Mouse (Mus musculus) thymus, postnatal 10 days (tissue): Measurements from ENCODE around the gene Dpf2.

Experiments
- DNase-seq, 2 experiments: peaks; one replicate each; pipeline ENCODE4 v3.0.0; 2021; ENCODE audit warnings: low spot score in 2 of 2

Gene Dpf2

DNA sequence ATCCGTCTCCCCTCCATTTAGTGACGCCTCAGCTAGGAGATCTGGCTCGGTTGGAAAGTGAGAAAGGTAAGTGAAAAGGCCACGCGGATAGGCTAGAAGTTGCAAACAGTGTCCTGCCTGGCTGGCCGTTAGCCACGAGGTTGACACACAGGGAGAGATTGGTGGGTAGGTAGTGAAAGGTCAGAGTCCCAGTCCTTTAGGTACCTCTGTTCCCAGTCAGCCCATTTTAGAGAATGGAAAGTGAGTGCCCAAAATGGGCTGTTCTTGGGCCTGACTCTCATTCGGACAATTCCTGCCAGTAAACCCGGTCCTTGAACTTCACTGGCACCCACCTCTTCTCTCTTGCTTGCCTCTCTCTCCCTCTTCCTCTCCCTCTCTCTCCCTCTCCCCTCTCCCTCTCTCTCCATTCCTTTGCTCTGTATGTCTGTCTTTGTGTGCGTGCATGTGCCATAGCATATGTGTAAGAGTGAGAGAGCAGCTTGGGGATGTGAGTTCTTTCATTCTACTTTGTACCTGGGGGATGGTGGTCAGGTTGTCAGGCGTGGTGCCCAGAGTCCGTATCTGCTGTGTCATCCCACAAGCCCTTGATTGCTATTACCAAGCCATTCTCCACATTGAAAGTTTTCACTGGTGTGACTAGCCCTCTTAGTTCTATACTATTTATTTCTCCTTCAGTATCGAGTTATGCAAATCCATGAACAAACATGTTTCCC lies at the start of gene Dpf2:
TSS of gene Dpf2 (minus strand) at position 4 of the 713 bp plus-strand sequence.
- no peak for DNase-seq

DNA sequence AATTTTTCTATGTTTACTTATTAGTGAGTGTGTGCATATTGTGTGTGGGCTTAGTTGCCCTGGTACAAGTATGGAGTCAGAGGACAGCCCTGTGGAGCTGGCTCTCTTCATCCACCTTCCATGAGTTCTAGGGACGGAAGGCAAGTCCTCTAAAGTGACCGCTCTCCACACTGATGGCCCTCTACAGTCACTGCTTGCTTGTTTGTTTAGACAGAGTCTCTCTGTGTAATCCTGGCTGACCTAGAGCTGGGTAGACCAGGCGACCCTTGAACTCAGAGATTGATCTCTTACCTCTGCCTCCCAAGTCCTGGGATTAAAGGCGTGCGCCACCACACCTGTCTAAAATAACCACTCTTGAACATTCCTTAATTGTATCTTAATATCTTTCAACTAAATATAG lies 44.6 kb upstream of the Dpf2 start:
- no peak for DNase-seq

DNA sequence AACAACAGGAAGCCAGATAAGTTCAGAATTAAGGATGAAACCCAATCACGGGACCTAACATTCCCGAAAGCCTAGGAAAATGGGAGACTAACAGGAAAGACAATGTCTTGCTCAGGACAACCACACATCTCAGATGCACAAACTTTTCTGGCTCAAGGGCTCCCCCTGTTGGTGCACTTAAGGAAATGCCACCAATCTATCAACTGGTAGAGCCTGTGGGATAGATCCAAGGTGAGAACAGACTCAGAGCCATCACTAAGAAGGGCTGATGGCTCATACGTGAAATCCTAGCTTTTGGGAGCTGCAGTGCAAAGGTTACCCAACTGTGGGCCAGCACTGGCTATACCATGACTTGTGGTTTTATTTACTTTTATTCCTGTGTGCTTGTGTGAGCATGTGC lies 43.9 kb upstream of the Dpf2 start:
- DNase-seq, result peak in 1 of 2 experiments; percentile 77

DNA sequence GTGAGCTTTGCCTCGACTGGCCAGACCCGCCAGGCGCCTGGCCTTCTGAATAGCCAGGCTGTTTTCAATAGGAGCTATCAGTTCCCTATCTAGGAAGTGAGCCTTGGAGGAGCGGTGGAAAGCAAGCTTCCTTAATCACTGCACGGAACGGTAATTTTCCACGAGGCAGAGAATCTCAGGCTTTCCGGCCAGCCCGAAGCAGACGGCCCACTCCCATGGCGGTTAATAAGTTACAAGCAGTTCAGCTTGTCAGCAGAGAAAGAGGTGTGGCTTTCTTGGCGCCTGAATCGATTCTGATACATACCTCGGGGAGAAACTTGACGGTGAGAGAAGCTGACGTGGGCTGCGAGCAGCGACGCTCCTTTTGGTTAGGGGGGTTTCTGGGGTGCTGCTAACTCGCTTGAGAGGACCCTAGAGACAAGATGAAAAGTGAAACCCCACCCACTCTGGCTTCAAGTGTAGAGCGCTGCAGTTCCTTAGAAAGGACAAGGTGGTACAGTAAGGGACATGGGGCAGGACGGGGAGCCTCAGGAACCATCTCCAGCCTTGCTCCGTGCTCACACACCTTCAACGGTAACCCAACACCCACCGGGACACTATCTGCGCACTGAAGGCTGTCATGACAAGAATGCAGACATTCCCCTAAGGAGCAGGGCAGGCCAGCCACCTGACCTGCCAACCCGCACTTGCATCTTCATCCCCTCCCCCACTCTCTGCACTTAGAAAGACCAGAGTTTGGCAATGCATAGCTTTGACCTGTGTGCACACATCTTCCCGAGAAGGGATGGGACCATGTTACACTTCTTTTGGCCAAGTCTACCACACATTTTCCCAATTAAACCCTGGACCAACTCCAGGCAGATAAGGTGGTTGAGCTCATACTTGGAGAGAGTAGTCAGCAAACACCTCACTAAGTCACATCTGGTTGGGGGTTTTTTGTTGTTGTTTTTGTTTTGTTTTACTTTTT lies 43.2 kb upstream of the Dpf2 start:
- no peak for DNase-seq

DNA sequence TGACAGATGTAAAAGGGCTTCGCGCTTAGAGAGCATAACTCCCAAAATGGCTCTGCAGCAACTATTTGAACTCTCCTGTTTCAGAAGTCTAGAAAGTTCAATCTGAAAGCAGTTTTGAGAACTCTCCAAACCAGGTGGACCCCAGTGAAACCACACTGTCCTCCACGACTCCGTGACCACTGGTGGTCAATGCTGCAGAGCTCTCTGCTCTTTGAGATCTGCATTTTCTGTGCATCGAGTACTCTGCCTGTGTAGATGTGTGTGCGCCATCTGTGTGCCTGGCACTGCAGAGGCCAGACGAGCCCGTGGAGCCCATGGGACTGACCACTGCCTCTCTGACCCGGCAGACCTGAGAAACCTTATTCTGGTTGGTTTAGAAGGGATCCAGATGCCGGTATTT lies 42.1 kb upstream of the Dpf2 start:
- DNase-seq, result no peak

DNA sequence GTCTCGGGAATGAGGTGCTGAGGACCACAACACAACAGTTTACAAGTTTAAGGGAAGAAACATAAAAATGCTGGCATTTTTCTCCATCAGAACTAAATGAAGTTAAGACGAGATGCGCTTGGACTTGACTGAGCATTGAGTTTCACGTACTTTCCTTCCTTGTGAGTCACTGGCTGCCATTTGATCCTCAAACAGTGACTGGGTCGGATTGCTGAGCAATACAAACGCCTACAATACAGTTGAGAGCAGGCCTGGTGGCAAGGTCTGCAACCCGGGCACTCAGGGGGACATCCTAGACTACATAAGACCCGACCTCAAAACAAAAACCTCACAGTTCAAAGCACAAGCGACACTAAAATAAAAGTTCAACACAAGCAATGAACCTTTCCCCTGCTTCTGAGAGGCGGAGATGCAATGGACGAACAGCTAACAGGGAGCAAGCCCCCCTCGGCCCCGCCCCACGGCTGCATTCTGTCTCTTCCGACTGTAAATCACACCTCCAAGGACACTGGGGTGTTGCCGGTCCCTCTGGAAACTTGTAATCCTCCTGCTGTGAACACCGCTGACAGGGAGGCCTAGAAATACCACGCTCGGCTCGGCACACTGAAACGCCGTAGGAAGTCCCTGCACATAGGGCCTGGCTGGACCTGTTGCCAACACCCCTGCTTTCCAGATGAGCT lies 41.4 kb upstream of the Dpf2 start:
- DNase-seq, result no peak

DNA sequence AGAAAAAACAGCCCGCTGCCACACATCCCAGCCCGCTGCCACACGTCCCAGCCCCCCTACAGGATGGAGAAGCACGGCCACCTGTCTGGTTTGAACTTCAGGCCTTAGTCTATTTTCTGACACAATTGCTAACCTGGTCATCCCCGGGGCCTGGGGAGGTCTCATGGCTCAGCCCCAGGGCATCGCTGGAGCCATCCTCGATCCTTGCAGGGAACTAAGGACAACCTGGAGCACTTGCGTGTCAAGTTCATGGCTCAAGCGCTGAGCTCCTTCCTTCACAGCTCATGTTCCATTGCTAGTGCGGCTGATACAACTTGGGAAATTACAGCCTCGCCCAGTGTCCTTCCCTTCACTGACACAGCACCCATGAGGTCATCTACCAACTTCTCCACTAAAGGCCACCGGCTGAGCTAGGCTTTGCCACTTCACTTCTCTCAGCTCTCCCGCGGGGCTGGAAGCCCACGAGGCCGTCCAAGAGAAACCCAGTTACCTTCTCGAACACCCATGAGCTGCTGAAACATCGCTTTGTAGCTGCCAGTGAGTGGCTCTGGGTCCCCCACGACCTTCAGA lies 40.5 kb upstream of the Dpf2 start:
- DNase-seq, result no peak

DNA sequence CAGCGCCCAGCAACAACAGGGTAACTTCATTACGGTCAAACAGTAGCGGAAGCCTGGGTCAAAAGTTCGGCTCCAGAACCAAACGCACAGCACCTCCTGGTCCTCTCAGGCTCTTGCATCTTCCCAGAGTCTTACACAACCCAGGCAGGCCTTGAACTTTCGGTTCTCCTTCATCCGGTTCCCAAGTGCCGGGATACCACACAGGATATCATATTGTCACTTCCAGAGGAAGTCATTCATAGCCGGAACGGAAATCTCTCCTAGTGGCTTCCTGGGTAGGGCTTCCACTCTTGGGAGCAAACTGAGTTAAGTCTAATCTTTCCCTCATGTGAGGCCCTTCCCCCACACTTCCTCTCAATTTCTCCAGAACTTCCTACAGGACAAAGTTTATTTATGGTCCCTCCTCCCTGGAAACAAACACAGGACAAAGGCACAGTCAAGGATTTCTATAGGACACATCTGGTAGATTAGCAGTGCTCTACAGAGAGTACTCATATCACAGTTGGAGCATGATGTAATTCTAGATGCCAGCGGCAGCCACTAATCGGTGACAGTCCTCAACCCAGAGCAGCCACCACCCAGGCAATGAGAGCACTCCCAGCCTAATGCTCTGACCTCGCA lies 39.4 kb upstream of the Dpf2 start:
- DNase-seq, result no peak

DNA sequence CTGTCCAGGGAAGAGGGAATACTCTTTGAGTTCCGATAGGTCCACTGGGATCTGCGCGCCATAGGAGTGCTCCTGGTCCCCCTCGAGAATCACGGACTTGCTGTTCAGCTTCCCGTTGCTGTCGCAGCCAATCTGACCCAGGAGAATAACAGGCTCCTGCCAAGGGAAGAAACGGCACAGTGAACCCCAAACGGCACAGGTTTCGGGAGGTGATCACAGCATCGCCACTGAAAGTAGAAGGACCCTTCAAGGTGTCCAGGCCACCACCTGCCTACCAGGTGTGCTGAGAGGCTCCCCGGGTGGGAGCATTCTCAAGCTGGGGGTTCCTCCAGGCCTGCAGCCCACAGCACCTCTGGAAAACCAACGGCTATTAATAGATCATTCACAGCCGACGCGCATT lies 38.8 kb upstream of the Dpf2 start:
- no peak for DNase-seq

DNA sequence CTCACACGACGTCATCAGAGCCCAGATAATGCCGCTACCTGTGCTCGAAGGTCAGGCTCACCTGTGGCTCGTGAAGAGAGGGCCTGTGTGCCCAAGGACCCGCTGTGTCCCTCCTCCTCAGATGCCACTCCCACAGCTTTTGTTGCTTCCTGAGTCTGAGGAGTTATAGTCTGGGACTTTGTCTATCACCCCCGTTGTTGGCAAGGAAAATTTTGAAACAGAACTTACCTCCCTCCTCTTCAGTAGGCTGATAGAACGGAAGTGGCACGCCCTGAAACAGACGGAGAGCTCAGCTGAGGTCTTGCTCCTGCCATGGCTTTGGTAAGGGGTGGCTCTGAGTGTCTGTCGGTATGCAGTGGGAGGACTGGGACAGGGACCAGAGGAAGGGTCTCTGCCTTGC lies 37.4 kb upstream of the Dpf2 start:
- DNase-seq, result no peak

DNA sequence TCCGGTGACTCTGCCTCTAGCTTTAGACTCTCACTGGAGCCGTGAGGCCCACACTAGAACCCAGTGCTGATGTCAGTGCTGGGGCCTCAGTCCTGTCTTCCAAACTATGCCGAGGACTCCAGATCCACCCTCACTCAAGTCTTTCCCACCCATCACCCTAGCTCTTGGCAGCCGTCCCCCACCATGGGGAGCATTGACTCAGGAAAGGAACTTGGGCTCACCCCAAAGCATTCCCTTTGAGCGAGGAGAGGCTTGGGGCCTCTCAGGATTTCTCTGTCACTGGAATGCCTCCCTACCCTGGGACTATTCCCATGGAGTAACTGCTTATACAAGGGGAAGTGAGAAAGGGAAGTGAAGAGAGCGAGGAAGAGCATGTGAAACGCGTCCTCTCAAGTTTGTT lies 33.1 kb upstream of the Dpf2 start:
- no peak for DNase-seq

DNA sequence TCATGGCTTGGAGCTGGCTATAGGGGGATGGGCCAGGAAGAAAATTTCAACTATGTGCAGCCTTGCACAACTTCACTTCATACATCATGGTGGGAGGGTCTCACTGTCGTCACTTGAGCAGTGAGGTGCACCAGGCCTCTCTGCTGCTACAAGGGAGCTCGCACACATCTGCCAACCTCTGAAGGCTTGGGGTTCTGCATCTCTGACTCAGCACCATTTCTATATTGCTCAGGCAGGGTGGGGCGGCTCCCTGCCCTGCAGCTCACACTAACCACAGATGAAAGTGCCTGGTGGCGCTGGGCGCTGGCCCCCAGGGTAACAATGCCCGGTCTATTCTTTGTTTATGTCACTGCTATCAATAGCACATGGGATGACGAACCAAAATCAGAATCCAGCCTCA lies 32.2 kb upstream of the Dpf2 start:
- DNase-seq, result no peak

DNA sequence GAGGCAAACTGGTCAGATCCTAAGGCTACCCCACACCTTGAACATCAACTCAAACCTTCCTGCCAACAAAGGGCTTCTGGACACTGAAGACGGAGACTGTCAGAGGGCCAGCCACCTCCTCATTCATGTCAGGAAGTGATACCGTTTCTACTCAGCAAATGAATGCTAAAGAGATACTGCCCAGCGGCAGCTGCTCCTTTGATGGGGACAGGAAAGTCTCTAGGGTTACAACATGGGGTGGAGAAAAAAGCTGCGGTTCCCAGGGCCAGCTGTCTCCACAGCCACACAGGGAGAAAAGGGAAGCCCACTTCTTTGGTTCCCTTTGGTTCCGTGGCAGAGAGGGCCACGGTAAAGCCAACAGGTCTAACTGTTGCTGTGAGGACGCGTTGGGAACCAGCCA lies 31.3 kb upstream of the Dpf2 start:
- no peak for DNase-seq

DNA sequence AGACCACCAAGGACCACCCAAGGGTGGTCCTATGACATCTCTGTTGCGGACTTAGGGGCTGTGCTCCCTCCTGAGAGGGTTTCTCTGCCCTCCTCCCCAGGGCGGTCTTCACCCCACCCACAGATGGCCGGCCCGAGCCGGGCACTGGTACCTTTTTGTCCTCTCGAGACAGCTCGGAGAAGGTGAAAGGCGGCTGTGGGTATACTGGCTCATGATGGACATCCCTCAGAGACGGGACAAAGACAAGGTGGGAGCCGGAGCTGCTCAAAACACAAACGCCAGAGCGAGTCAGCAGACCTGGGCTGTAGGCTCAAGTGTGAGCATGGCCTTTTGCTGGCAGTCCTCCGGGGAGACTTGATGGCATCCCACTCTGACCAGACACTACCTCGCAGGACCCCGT lies 30.6 kb upstream of the Dpf2 start:
- no peak for DNase-seq

DNA sequence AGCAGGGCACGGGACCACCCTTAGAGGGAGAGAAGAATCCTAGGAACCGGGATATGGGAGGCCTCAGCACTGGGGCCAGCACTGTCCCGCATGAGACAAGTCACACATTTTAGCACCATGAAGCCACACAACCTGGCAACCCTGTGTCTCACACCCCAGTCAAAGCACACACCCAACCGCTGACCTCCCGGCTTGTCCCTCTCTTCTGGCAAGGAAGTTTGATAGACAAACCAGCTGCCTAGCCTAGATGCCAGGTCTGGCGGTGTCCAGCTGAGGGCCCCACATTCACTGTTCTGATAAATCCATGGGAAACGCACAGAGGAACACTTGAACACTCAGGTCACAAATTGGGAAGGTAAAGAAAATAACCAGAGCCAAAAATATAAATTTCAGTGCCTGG lies 29.8 kb upstream of the Dpf2 start:
- no peak for DNase-seq

DNA sequence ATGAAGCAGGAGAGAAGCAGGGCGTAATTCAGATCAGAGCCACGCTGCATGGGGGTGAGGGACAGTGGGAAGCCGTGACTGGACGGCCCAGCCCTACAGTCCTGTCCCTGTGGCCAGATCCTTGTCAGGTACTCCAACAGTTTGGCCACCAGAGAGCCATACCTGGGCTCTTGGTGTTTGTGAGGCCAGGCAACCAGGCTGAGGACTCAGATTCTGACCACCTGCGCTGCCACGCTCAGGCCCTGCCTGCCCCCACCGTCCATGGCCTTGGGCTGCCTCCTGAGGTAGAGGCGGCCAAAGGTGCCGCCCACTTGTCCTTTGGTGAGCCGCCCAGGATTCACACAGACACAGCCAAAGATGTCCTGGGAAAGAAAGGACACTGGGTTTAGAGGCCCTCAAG lies 27.8 kb upstream of the Dpf2 start:
- no peak for DNase-seq

DNA sequence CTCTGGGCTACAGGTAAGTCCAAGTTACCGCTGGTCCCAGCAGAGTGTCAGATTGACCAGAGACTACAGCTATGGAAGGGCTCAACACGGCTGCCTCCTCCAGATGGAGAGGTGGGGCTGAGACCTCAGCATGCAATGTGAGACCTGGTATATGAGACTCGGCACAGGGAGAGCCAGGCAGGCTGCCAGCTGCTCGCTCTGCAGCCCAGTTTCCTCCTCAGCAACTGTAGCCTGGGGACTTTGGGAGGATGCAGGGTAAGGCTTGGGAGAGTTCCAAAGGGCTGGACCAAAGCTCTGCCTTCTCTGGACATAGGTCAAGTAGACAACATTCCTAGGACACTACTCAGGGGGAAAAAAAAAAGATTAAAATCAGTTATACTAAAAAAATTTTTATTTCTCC lies 27.4 kb upstream of the Dpf2 start:
- DNase-seq, result no peak

DNA sequence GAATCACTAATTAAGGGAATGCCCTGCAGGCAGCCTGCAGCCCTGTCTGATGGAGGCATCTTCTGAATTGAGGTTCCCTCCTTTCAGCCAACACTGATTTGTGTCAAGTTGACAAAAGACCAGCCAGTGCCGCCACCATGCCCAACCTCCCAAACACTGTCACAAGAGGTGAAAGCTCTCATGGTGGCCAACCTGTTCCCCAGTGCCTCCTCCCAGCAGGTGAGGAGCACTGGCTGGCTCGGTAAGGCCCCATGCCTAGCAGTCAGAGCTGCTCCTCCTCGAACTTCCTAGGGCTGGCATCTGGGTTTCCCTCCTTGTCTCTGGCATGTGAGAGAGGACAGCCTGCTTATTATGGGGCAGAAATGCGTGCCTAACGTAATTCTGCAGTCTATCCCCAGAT lies 26.9 kb upstream of the Dpf2 start:
- DNase-seq, result no peak

DNA sequence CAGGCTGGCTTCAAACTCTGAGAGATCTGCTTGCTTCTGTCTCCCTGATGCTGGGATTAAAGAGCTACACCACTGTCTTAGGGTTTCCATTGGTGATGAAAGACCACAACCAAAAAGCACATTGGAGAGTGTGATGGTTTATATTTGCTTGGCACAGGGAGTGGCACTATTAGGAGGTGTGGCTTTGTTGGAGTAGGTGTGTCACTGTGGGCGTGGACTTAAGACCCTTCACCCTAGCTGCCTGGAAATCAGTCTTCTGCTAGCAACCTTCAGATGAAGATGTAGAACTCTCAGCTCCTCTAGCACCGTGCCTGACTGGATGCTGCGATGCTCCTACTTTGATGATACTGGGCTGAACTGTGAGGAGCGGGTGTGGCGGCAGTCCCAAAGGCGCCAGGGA lies 25.7 kb upstream of the Dpf2 start:
- no peak for DNase-seq

DNA sequence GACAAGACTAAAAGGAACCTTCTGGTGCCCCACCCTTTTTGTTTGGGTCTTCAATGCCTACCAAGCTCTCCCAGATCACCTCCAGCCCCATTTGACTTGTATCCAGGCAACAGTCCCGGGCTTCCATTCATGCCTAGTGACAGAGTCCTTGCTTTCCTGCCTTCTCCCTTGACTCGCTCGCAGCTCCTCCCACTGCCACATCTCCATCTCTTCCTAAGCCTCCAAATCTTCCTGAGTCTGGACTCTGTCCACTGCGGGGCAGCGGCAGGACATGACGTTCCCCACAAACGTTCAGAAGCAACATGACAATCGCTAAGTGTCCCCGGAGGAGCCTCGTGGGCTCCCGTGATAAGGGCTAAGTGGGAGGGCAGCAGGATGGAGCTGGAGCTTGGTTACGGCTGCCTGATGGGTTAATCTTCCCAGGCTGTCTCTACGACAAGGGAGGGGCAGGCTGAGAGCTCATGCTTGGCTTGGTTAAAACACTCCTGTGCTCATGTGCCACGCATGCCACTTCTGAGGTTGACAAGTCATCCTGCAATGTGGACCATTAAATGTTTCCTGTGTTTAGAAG lies 25.1 kb upstream of the Dpf2 start:
- DNase-seq, result no peak

DNA sequence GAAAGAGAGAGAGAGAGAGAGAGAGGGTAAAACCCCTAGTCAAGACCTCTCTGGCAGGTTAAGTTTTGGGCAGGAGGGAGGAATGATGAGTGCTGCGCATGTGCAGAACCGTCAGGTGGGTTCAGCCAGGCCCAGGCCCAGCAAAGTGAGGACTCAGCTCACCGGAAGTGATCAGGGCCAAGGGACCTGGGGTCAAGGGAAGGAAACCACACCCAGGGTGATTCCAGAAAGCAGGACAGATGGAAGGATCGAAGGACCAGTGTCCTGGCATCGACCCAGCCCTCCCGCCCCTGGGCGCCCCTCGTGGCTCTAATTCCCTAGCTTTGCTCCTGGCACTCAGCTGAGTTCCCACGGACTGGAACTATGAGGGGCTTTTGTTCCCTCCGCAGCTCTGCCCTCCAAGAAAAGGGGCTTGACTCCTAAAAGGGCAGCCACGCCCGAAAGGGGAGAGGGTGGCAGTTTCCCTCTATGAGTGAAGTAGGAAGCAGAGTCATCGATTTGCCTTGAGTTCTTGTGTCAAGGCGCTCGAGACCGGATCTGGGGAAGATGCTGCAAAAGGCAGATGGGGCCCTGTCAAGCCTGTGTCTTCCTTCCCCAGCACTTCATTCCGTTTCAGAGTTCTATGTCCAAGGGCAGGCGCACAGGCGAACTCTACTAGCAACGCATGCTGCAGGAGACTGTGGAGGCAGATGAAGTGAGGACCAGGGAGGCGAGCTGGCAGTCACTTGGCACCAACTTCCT lies 24.5 kb upstream of the Dpf2 start:
- no peak for DNase-seq
